Mouse (Mus musculus): ENCODE results near the gene Tnfrsf21. TPM values are rescaled to one million over a fixed set of nuclear protein-coding genes. Genes with fewer than 3 reads are reported as not detected.

The Tnfrsf21 gene
- polyA plus RNA-seq, 1 experiment: 26.3 TPM

- no peak for DNase-seq (ENCODE audit: low read depth in 1 of 2, low spot score in 2 of 2)
- H3K36me3 ChIP-seq (ENCODE audit: control insufficient read depth, insufficient read depth, low read length): no peaks in the 10 kb centered on the region
- no peak overlapping the region for H3K27ac ChIP-seq (ENCODE audit: insufficient read depth, low read length)
- WGBS: 74% methylated on average over 4 of the region's 4 CpGs
- TF ChIP-seq CTCF (IDR thresholded peaks at IDR 0.05; ENCODE audit: extremely low read depth, insufficient read depth, insufficient read length, insufficient replicate concordance): no peak
- H3K27me3 ChIP-seq (ENCODE audit: control insufficient read depth, insufficient read depth, low read length): no peaks in the 10 kb centered on the region
- no peak overlapping the region for H3K4me3 ChIP-seq (ENCODE audit: extremely low read depth, insufficient read depth, insufficient read length)
- H3K4me1 ChIP-seq (ENCODE audit: control insufficient read depth, insufficient read depth, insufficient read length): no peaks in the 10 kb centered on the region; the same call in 1 of the 2 replicates
Observed at GRCm38 (mm10) chr17:43134991-43135390, 118.6 kb downstream of the Tnfrsf21 start.

DNA sequence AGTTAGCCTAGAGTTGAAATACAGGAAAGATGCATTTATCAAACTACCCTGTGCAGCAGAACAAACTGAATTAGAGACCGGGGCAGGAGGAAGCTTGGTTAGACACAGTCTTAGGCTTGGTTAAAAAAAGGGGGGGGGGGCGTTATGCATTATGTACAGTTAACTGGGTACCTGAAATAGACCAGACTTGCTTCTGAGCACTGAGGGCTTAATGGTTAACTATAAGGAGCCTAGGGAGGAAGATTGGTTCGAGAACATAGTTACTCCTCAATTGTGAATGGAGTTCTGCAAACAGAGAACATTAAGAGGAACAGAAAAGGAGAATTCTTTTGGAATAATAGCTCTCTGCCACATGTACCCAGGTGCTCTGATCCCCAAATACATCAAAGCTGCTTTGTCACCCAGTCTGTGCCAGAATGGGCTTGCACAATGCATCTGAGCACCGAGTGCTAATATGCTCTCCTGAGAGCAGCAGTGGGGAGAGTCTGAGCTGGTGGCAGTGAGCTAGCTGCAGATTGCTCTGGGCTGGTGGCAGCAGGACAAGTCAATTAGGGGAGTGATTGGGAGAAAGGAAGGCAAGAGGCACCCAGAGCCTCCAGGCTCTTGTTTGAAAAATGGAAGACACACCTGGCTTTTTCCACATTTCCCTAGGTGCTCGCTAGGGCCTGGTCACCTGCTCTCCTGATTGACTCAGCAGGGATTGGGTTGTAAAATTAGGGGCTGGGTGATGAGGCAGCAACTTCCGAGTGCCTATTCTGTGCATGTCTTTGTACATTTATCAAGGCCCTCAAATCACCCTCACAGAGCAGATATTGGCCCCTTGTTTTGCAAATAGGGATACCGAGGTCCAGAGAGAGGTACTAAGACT, 119.3 kb downstream of the Tnfrsf21 start:
- no peaks in the 10 kb centered on the region; the same call in 1 of the 2 replicates for H3K4me1 ChIP-seq (ENCODE audit: control insufficient read depth, insufficient read depth, insufficient read length)
- WGBS: 79% methylated on average over 7 of the region's 7 CpGs
- TF ChIP-seq POLR2A (IDR thresholded peaks at IDR 0.05; ENCODE audit: low read depth, low read length) (no peak), CTCF (IDR thresholded peaks at IDR 0.05; ENCODE audit: extremely low read depth, insufficient read depth, insufficient read length, insufficient replicate concordance) (no peak)
- no peak overlapping the region for H3K27ac ChIP-seq (ENCODE audit: insufficient read depth, low read length)
- H3K27me3 ChIP-seq (ENCODE audit: control insufficient read depth, insufficient read depth, low read length): no peaks in the 10 kb centered on the region
- DNase-seq (ENCODE audit: low read depth in 1 of 2, low spot score in 2 of 2): no peak
- H3K36me3 ChIP-seq (ENCODE audit: control insufficient read depth, insufficient read depth, low read length): no peaks in the 10 kb centered on the region
- H3K4me3 ChIP-seq (ENCODE audit: extremely low read depth, insufficient read depth, insufficient read length): no peak overlapping the region

DNA sequence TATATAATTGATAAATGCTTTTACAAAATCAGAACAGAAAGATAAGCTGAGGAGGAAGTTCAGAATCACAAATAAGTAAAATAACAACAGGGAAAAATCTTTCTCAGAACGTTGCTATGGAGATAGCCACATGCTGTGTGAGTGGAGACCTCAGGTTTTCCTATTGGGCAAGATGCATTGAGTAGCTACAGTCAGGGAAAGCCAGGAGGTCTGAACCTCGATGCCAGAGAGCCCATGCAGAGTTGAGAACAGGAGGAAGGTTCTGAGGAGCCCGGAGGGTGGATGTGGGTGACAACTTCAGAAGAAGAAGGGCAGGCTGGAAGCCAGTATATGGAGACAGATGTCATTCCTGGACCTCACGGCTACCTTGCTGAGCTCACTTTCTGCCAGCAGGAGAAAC, 120.4 kb downstream of the Tnfrsf21 start:
- H3K4me3 ChIP-seq (ENCODE audit: extremely low read depth, insufficient read depth, insufficient read length): no peak overlapping the region
- 69% methylated on average over 4 of the region's 4 CpGs for WGBS
- no peak for DNase-seq (ENCODE audit: low read depth in 1 of 2, low spot score in 2 of 2)
- TF ChIP-seq CTCF (IDR thresholded peaks at IDR 0.05; ENCODE audit: extremely low read depth, insufficient read depth, insufficient read length, insufficient replicate concordance) (no peak), POLR2A (IDR thresholded peaks at IDR 0.05; ENCODE audit: low read depth, low read length) (no peak)
- H3K4me1 ChIP-seq (ENCODE audit: control insufficient read depth, insufficient read depth, insufficient read length): no peaks in the 10 kb centered on the region; the same call in 1 of the 2 replicates
- H3K36me3 ChIP-seq (ENCODE audit: control insufficient read depth, insufficient read depth, low read length): no peaks in the 10 kb centered on the region
- no peak overlapping the region for H3K27ac ChIP-seq (ENCODE audit: insufficient read depth, low read length)
- H3K27me3 ChIP-seq (ENCODE audit: control insufficient read depth, insufficient read depth, low read length): no peaks in the 10 kb centered on the region

DNA sequence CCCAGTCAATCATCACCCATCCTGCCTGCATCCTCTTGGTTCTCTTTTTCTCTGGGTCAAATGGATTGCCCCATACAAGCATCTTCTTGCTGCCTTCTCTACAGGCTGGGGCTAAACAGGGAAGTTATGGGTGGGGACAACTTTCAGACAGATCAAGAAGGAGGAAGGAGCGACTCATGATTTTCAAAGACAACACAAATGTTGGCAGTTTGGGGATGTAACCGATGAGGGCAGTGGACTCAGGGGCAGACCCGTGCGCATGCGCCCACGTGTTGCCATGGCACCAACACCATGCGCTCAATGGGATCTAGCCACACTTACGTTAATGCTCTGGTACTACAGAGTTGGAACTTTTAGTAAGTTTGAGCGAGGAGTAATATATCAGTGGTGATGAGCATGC, 121.5 kb downstream of the Tnfrsf21 start:
- Histone ChIP-seq H3K27ac (ENCODE audit: insufficient read depth, low read length) (peak overlapping the region; percentile 21; the same call in 1 of the 2 replicates), H3K4me3 (ENCODE audit: extremely low read depth, insufficient read depth, insufficient read length) (no peak overlapping the region), H3K36me3 (ENCODE audit: control insufficient read depth, insufficient read depth, low read length) (no peaks in the 10 kb centered on the region), H3K4me1 (ENCODE audit: control insufficient read depth, insufficient read depth, insufficient read length) (no peaks in the 10 kb centered on the region; the same call in 1 of the 2 replicates), H3K27me3 (ENCODE audit: control insufficient read depth, insufficient read depth, low read length) (no peaks in the 10 kb centered on the region)
- peak; percentile 8 to 14 for DNase-seq (ENCODE audit: low read depth in 1 of 2, low spot score in 2 of 2)
- TF ChIP-seq POLR2A (IDR thresholded peaks at IDR 0.05; ENCODE audit: low read depth, low read length): no peak
- no peak for TF ChIP-seq CTCF (IDR thresholded peaks at IDR 0.05; ENCODE audit: extremely low read depth, insufficient read depth, insufficient read length, insufficient replicate concordance)
- WGBS: 60% methylated on average over 9 of the region's 9 CpGs

- Histone ChIP-seq H3K4me1 (ENCODE audit: control insufficient read depth, insufficient read depth, insufficient read length) (no peaks in the 10 kb centered on the region; the same call in 1 of the 2 replicates), H3K27ac (ENCODE audit: insufficient read depth, low read length) (peak overlapping the region; percentile 21; the same call in 1 of the 2 replicates), H3K36me3 (ENCODE audit: control insufficient read depth, insufficient read depth, low read length) (no peaks in the 10 kb centered on the region), H3K27me3 (ENCODE audit: control insufficient read depth, insufficient read depth, low read length) (no peaks in the 10 kb centered on the region), H3K4me3 (ENCODE audit: extremely low read depth, insufficient read depth, insufficient read length) (no peak overlapping the region)
- no peak for DNase-seq (ENCODE audit: low read depth in 1 of 2, low spot score in 2 of 2)
- TF ChIP-seq POLR2A (IDR thresholded peaks at IDR 0.05; ENCODE audit: low read depth, low read length): no peak
- 57% methylated on average over 7 of the region's 7 CpGs for WGBS
Observed at GRCm38 (mm10) chr17:43138356-43138755, 122.0 kb downstream of the Tnfrsf21 start.

Other genes starting within 250 kb of the Tnfrsf21 start
- gene Cd2ap, start 139.9 kb upstream of the Tnfrsf21 start, polyA plus RNA-seq (2012; rRNA removed): 8.9 and 9.3 TPM in 2 replicates